Mouse (Mus musculus) thymus, postnatal 36 days (tissue): ENCODE measurements at regions not wholly inside any gene's neighbourhood (a gene's known extent, or its start where the extent isn't known, plus 50 kb on each side); places are given as distances from the start of the nearest gene placed in this dataset.

Source experiments
- DNase-seq, 2 experiments: peaks; one replicate each; pipeline ENCODE4 v3.0.0; 2022; ENCODE audit warnings: mixed read lengths in 2 of 2

GRCm38 (mm10) chr15:36347333-36347845 is 660.2 kb downstream of the Zfp706 start:
- DNase-seq: no peak

- DNase-seq: peak; percentile 11 to 20
Measured at GRCm38 (mm10) chr15:36346126-36346525, 661.4 kb downstream of the Zfp706 start.

GRCm38 (mm10) chr15:36345413-36345812 is 662.2 kb downstream of the Zfp706 start:
- no peak for DNase-seq

GRCm38 (mm10) chr15:36339971-36340550 is 667.5 kb downstream of the Zfp706 start:
- DNase-seq: no peak

- no peak for DNase-seq
Measured at GRCm38 (mm10) chr15:36338766-36339165, 668.8 kb downstream of the Zfp706 start.

GRCm38 (mm10) chr15:36336857-36337256 is 670.7 kb downstream of the Zfp706 start:
- peak in 1 of 2 experiments; percentile 16 for DNase-seq

- no peak for DNase-seq
Measured at GRCm38 (mm10) chr15:36335116-36335515, 672.5 kb downstream of the Zfp706 start.

- no peak for DNase-seq
Measured at GRCm38 (mm10) chr15:36334436-36335113, 673.0 kb downstream of the Zfp706 start.

- DNase-seq: no peak
Measured at GRCm38 (mm10) chr15:36333857-36334256, 673.7 kb downstream of the Zfp706 start.

GRCm38 (mm10) chr15:36333265-36333664 is 674.3 kb downstream of the Zfp706 start:
- no peak for DNase-seq
